Mouse (Mus musculus) megakaryocyte, embryonic 14.5 days (primary cell): Measurements from ENCODE around the gene Lrrc75b.
"Not testable (repeated sequence)": the region's sequence is repeated elsewhere in the genome, so short reads cannot be mapped to it uniquely, and the experiment has no call there.

Experiments used
- FLI1 ChIP-seq: IDR thresholded peaks from 2 replicates; pipeline ENCODE4 v1.6.1; 2012; ENCODE audit warnings: low read length, inconsistent platforms, mixed read lengths
- GATA1 ChIP-seq: IDR thresholded peaks from 3 replicates; pipeline ENCODE4 v1.6.1; 2012; ENCODE audit warnings: mixed read lengths, low read length, inconsistent platforms, borderline replicate concordance

DNA sequence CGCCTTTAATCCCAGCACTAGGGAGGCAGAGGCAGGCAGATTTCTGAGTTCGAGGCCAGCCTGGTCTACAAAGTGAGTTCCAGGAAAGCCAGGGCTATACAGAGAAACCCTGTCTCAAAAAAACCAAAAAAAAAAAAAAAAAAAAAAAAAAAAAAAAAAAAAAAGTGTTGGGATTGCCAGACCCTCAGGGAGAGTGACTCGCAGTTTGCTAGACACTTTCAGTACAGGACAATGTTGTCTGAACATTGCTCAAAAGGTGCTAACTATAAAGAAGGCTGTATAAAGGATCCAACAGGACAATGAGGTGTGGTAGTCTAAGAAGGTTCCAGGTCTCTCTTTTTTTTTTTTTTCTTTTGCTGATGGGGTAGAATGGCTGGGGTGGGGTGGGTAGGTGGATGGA, 54.2 kb downstream of the Lrrc75b start:
- TF ChIP-seq GATA1, FLI1: not testable (repeated sequence)
